Mouse (Mus musculus) left cerebral cortex, postnatal 4 days (tissue): Measurements from ENCODE around the gene Tmem131l. TPM values are rescaled to one million over a fixed set of nuclear protein-coding genes. Genes with fewer than 3 reads are reported as not detected.

Source experiments
- DNase-seq: peaks from one replicate; pipeline ENCODE4 v3.0.0-alpha.2; 2022
- intact Hi-C: fragments of 180-260 bp; cut with DNase I; formaldehyde crosslinking; loops from one replicate; pipeline ENCODE4 v1.15.1; 2025
- total RNA-seq, 2 experiments: library from RNA; stranded (reverse); gene quantifications; 2 replicates each; pipeline ENCODE4 v1.2.3; 2021

Gene Tmem131l
- total RNA-seq: 100 to 1,000 TPM in 1 of 2 experiments, 10 to 100 TPM in 1; 91.8 to 110 TPM

- intact Hi-C loops: loop anchor here (5.0 kb wide), 2 partner anchors 98 to 112 kb away; no protein-coding TSS in a partner anchor
These were observed at the start of gene Tmem131l for GRCm38 (mm10) chr3:84039646-84040475. Gene Tmem131l, minus strand, starts transcription at chr3:84040175.

GRCm38 (mm10) chr3:84086921-84087320 is 46.9 kb upstream of the Tmem131l start:
- intact Hi-C loops: no loop called here
- no peak for DNase-seq

More at GRCm38 (mm10) chr3:84039646-84040475, at the start of gene Tmem131l:
- DNase-seq: peak; percentile 91

- no peak for DNase-seq
- intact Hi-C loops: no loop called here
These were observed 46.4 kb upstream of the Tmem131l start for GRCm38 (mm10) chr3:84086337-84086736.

GRCm38 (mm10) chr3:84085429-84085828 is 45.5 kb upstream of the Tmem131l start:
- intact Hi-C loops: no loop called here
- no peak for DNase-seq

GRCm38 (mm10) chr3:84081208-84081722 is 41.3 kb upstream of the Tmem131l start:
- intact Hi-C loops: no loop called here
- no peak for DNase-seq

- DNase-seq: no peak
- intact Hi-C loops: no loop called here
These were observed 40.1 kb upstream of the Tmem131l start for GRCm38 (mm10) chr3:84080074-84080473.

GRCm38 (mm10) chr3:84077505-84077904 is 37.5 kb upstream of the Tmem131l start:
- intact Hi-C loops: no loop called here

GRCm38 (mm10) chr3:84076543-84077332 is 36.8 kb upstream of the Tmem131l start:
- intact Hi-C loops: no loop called here
- no peak for DNase-seq

More at GRCm38 (mm10) chr3:84077505-84077904, 37.5 kb upstream of the Tmem131l start:
- DNase-seq: no peak

- DNase-seq: no peak
- intact Hi-C loops: no loop called here
These were observed 35.5 kb upstream of the Tmem131l start for GRCm38 (mm10) chr3:84075516-84075915.

GRCm38 (mm10) chr3:84074777-84075176 is 34.8 kb upstream of the Tmem131l start:
- DNase-seq: no peak
- intact Hi-C loops: no loop called here

GRCm38 (mm10) chr3:84071641-84072040 is 31.7 kb upstream of the Tmem131l start:
- DNase-seq: no peak
- intact Hi-C loops: no loop called here

GRCm38 (mm10) chr3:84070811-84071210 is 30.8 kb upstream of the Tmem131l start:
- intact Hi-C loops: no loop called here
- no peak for DNase-seq

GRCm38 (mm10) chr3:84068831-84069709 is 29.1 kb upstream of the Tmem131l start:
- no peak for DNase-seq
- intact Hi-C loops: no loop called here

- DNase-seq: no peak
- intact Hi-C loops: no loop called here
These were observed 25.9 kb upstream of the Tmem131l start for GRCm38 (mm10) chr3:84065825-84066224.

- DNase-seq: no peak
- intact Hi-C loops: no loop called here
These were observed 23.5 kb upstream of the Tmem131l start for GRCm38 (mm10) chr3:84063369-84063914.

- intact Hi-C loops: no loop called here
- no peak for DNase-seq
These were observed 21.8 kb upstream of the Tmem131l start for GRCm38 (mm10) chr3:84061523-84062453.

GRCm38 (mm10) chr3:84060946-84061345 is 21.0 kb upstream of the Tmem131l start:
- intact Hi-C loops: no loop called here

GRCm38 (mm10) chr3:84060128-84060527 is 20.2 kb upstream of the Tmem131l start:
- no peak for DNase-seq
- intact Hi-C loops: no loop called here

More at GRCm38 (mm10) chr3:84060946-84061345, 21.0 kb upstream of the Tmem131l start:
- DNase-seq: no peak

GRCm38 (mm10) chr3:84059676-84060075 is 19.7 kb upstream of the Tmem131l start:
- intact Hi-C loops: no loop called here
- no peak for DNase-seq
